Mouse (Mus musculus): Measurements from ENCODE around the gene Col19a1.

Gene Col19a1

DNA sequence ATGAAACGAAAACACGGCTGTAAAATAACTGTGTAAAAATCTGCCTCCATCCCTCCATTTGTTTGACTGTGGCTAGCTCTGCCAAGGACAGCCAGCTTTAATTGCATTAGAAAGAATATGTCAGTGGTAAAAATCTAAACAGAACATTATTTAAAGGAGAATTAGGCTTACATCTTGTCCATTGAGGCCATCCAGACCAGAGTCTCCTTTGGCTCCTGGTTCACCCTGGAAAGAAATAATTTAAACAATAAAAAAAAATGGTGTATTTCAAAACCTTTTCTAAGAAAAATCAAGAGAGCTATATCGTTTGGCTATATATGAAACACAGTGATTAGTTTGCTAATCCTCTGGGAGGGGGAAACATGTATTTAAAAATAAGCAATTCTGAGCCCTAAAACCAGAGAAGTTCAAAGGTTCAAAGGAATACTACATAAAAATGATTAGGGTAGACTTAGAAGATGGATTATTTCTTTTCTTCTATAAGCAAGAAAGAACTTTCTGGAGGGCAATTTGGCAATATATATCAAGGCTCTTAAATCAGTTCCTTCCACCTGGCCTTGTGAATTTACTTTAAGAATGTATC lies 125.9 kb downstream of the Col19a1 start:
- DNase-seq (ENCODE audit: low spot score in 2 of 2) = no peak

DNA sequence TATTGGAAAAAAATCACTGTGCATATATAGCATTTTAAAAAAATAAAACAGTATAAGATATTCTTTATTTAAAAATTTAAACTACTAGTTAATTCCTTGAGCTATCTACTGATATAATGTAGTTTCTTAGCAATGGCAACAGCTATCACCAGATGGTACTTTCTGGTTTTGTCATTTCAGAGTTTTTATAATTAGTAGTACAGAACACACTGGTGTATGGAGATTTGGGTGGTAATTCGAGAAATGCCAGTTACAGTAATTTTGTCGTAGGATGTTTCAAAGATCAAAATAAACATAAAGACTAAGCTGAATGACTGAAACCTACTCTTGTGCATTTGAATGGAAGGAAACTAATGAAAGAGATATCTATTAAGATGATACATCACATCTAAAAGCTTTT lies 129.3 kb downstream of the Col19a1 start:
- DNase-seq (ENCODE audit: low spot score in 2 of 2) = no peak

- DNase-seq (ENCODE audit: low spot score in 2 of 2) = no peak
Measured at GRCm38 (mm10) chr1:24452572-24453269, 134.6 kb downstream of the Col19a1 start.

DNA sequence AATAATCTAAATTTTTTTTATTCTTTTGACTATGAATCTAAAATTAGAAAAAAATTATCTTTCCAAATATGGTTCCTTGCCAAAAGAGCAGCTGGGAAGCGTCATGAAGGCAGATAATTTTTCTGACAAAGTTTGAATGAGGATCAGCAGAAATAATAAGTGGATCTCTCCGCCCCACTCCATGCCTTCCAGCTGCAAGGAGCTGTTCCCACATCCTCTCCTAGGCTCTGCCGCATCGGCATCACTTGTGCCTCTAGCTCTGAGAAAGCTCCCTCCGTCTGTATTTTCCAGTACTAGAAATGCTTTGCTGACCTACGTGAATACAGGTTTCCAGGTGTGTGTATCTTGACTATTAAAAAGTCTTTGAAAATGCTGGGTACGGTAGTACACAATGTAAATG lies 135.1 kb downstream of the Col19a1 start:
- no peak for DNase-seq (ENCODE audit: low spot score in 2 of 2)

DNA sequence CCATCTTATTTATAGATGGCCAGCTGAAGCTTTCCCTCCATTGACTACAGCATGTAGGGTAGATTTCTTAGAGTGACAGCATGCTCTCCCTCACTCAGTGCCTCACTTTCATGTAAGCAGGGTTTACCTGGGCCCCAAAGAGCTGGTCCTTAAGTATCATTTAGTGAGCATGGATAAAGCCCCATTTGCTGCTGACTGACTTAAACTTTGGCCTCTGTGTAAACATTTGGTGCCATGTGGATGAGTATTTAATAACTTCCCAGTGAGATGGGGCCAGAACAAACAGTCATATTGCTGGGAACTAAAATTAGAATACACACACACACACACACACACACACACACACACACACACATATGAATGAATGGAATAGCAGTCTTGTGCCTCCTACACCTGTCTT lies 149.8 kb downstream of the Col19a1 start:
- no peak for DNase-seq (ENCODE audit: low spot score in 2 of 2)

- no peak for DNase-seq (ENCODE audit: low spot score in 2 of 2)
Measured at GRCm38 (mm10) chr1:24428306-24428705, 159.0 kb downstream of the Col19a1 start.

- DNase-seq (ENCODE audit: low spot score in 2 of 2) = no peak
Measured at GRCm38 (mm10) chr1:24378125-24378821, 209.0 kb downstream of the Col19a1 start.

GRCm38 (mm10) chr1:24374902-24375301 lies 212.4 kb downstream of the Col19a1 start:
- no peak for DNase-seq (ENCODE audit: low spot score in 2 of 2)

DNA sequence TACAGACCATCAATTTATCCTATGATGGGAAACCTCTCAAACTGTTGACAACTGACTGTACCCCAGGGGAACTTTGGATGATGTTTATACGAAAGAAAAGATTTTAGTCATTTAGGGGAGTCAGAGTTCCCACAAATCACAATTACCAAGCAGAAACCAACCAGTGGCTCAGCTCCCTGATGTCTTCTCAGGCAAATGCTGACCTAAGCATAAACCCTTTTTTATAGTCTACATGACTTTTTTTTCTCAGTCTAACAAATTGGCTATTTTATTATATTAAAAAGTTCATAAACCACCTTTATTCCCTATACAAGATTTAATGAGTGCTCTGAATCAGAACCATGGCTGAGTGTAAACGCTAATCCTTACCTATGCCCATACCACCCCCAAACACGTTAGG lies 213.6 kb downstream of the Col19a1 start:
- DNase-seq (ENCODE audit: low spot score in 2 of 2) = no peak

DNA sequence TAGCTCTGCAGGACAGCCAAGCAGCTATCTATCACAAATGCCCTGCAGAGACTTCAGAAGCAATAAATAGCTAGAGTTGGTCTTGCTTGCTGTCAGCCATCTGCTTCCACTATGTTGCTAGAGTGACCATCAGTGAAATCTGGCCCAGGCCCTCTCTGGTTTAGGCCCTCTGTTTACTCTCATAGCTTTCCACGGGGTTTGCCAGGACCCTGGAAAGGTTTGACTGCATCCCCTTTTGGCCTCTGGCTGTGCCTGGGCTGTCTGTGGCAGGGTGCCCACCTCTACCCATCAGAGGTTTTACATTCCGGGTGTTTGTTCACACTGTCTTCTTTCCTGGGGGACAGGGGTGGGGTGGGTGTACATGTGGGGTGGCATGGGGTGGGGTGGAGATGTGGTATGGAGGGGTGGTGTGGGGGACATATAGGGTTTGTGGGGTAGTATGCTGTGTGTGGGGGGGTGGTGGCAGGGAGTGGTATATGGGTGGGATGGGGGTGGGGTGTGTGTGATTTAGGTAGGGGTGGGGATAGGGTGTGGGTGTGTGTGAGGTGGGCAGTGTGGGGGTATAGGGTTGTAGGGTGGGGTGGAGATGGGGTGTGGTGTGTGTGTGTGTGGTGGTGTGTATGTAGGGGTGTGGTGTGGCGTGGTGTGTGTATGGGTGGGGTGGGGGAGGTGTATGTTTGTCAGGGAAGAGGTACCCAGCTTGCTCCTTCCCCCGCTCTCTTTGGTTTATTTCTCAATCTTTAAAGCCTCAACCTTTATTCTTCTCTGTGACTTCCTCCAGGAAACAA lies 214.6 kb downstream of the Col19a1 start:
- no peak for DNase-seq (ENCODE audit: low spot score in 2 of 2)

- DNase-seq (ENCODE audit: low spot score in 2 of 2) = no peak
Measured at GRCm38 (mm10) chr1:24367570-24368517, 219.4 kb downstream of the Col19a1 start.

DNA sequence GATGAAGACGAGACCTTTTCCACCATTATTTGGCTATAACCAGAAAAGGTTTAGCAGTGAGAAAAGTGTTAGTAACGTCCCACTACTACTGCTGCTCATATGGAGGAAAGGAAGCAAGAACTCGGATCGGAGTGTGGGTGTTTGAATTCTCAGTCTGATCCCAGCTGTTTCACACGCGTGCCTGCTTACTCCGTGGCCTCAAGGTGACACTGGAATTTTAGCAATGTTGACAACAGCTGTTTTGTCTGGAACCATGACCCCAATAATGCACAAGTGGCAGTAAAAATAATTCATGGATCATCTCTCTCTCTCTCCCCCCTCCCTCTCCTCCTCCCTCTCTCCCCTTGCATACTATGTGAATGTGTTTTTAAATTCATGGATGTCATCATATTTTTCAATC lies 222.5 kb downstream of the Col19a1 start:
- no peak for DNase-seq (ENCODE audit: low spot score in 2 of 2)

- no peak for DNase-seq (ENCODE audit: low spot score in 2 of 2)
Measured at GRCm38 (mm10) chr1:24361990-24362635, 225.2 kb downstream of the Col19a1 start.

DNA sequence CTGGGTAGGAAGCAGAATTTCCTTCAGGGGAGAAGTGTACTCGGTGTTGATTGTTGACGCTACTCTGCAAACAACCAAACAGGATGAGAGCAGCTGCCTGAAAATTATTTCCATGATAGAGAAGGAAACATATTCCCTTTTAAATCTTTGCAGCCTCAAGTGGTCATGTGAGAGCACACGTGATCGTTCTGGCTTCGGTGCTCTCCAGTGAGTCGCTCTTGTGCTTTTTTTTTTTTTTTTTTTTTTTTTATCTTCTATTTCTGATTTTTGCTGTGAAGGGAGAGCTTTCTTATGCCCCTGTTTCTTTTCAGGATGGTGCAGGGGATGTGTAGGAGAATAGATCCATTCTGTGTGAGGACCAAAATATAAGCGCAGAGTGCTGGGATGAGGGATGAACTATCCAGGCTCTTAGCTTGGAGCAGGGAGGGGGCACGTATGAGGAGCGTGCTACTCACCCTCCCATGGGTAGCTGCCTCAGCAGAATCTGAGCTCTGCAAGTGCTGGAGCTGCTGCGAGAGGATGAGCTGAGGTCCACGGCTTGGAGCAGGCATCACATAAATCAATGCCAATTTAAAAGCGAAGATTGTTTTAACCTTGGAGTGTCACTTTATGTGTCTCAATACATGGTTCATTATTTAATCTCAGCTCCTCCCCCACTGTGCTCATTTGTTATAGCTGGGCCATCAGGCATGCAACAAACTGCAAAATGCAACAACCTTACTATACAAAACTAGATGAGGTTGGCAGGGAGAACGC lies 237.6 kb downstream of the Col19a1 start:
- DNase-seq (ENCODE audit: low spot score in 2 of 2) = no peak

DNA sequence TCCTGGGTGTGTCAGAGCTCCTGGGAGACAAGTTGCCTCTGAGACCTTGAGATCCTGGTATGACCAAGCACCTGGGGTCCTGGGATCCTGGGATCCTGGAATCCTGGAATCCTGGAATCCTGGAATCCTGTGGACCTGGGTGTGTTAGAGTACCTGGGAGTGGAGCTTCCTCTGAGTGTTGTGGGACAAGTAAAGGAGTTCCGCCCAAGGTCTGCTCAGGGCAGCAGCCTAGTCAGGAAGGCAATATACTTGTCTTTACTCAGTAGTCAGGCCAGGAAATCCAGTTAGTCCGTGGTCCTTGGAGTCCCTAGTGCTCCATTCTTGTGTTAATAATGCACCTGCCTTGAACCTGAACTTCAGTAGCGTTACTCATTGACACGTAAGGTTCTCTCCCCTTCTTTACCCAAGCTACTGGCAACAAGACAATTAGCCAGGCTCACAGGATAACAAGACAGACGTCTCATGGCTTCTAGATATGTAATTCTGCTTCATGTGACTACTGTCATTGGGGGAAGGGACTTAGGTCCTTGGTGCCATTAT lies 239.6 kb downstream of the Col19a1 start:
- no peak for DNase-seq (ENCODE audit: low spot score in 2 of 2)

GRCm38 (mm10) chr1:24337556-24338275 lies 249.6 kb downstream of the Col19a1 start:
- DNase-seq (ENCODE audit: low spot score in 2 of 2) = no peak

GRCm38 (mm10) chr1:24336051-24336450 lies 251.2 kb downstream of the Col19a1 start:
- no peak for DNase-seq (ENCODE audit: low spot score in 2 of 2)

- DNase-seq (ENCODE audit: low spot score in 2 of 2) = no peak
Measured at GRCm38 (mm10) chr1:24316961-24317589, 270.2 kb downstream of the Col19a1 start.
